In the genomic region with DNA sequence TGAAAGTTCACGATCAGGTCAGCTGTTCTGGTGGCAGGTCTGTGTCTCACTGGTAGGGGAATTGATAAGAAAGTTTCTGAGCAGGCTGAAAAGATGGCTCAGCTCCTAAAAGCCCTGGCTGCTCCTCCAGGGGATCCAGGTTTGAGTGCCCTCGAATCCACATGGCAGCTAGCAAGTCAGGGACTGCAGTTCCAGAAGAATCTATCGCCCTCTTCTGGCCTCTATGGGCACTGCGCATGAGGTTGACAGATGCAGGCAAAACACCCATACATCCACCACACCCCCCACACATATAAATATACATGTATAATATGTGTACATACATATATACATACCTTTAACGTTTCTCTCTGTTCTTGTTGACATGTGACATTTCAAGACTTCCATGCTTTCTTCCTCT, we compare ENCODE assay signal across 8 mouse cellular contexts. TPM values are rescaled to one million over a fixed set of nuclear protein-coding genes. Genes with fewer than 3 reads are reported as not detected.
A peak's percentile ranks its signal among the peaks of the same experiment; 100 is the strongest.
DNase-seq lines count a peak whose midpoint lies in the region; ATAC-seq and TF ChIP-seq lines count a peak whose summit lies in the region.
"Not testable (repeated sequence)": the region's sequence is repeated elsewhere in the genome, so short reads cannot be mapped to it uniquely, and the experiment has no call there.

No protein-coding gene starts in this region.

- TF ChIP-seq RAD21 in MEL (IDR thresholded peaks at IDR 0.05; ENCODE audit: low read depth, low read length): not testable (repeated sequence)

- H3K4me3 ChIP-seq in MEL (ENCODE audit: control insufficient read depth in 1 of 2, insufficient read depth in 1 of 2, low read depth in 2 of 2, low read length in 2 of 2); hindbrain, embryonic 11.5 days (ENCODE audit: low read depth, low read length); lung, embryonic 14.5 days (ENCODE audit: low read depth, low read length): not testable (repeated sequence)

- H3K4me1 ChIP-seq in MEL (ENCODE audit: control insufficient read depth in 1 of 2, insufficient read depth in 2 of 2, low read length in 2 of 2); hindbrain, embryonic 11.5 days (replicated peaks; ENCODE audit: control insufficient read depth, insufficient read depth, low read length); lung, embryonic 14.5 days (ENCODE audit: insufficient read depth): not testable (repeated sequence)

- WGBS in hindbrain, embryonic 11.5 days: 25% methylated on average over 5 of the region's 5 CpGs
- 12% methylated on average over 5 of the region's 5 CpGs for WGBS in lung, embryonic 14.5 days

- not testable (repeated sequence) for TF ChIP-seq POLR2A in MEL (IDR thresholded peaks at IDR 0.05; ENCODE audit: control insufficient read depth in 1 of 2, insufficient read depth in 1 of 2, low read depth in 1 of 2, low read length in 2 of 2, poor library complexity in 1 of 2)

- H3K79me2 ChIP-seq in MEL (ENCODE audit: control insufficient read depth, insufficient read depth, low read length, poor library complexity): not testable (repeated sequence)

- TF ChIP-seq EP300 in MEL (IDR thresholded peaks at IDR 0.05; ENCODE audit: low read depth in 1 of 2, low read length in 2 of 2): not testable (repeated sequence)

- H3K9me3 ChIP-seq in MEL (replicated peaks; ENCODE audit: insufficient read depth, low read length); hindbrain, embryonic 11.5 days (ENCODE audit: control insufficient read depth, low read length); lung, embryonic 14.5 days (ENCODE audit: low read depth, low read length): not testable (repeated sequence)

- not testable (repeated sequence) for H3K9ac ChIP-seq in MEL (ENCODE audit: control insufficient read depth, low read depth, low read length, poor library complexity, severe bottlenecking); hindbrain, embryonic 11.5 days (ENCODE audit: low read depth, low read length); lung, embryonic 14.5 days

- peak; percentile 54; the same call in 1 of the 2 replicates for ATAC-seq in hindbrain, embryonic 11.5 days (ENCODE audit: low FRiP score)
- peak; percentile 26; the same call in 1 of the 2 replicates for ATAC-seq in lung, embryonic 14.5 days (ENCODE audit: insufficient read depth)

- DNase-seq in MEL (ENCODE audit: low read depth, low spot score): peak; percentile 13
- DNase-seq in cerebellum, adult 8-10 months: peak; percentile 30
- DNase-seq in frontal cortex, adult 2 months (ENCODE audit: extremely low spot score in 1 of 2, low spot score in 1 of 2): peak; percentile 23 to 89
- peak; percentile 79 for DNase-seq in hindbrain, embryonic 11.5 days (ENCODE audit: low spot score)
- peak; percentile 69 for DNase-seq in layer of hippocampus, adult 9-10 months (ENCODE audit: low spot score)
- peak; percentile 80 for DNase-seq in lung, embryonic 14.5 days
- DNase-seq in ovary, adult 18-20 months (ENCODE audit: low spot score): peak; percentile 2
- peak; percentile 38 for DNase-seq in thymus, postnatal 0 days (ENCODE audit: low spot score)

- TF ChIP-seq CTCF in MEL (IDR thresholded peaks at IDR 0.05 in 2 of 3, conservative IDR thresholded peaks at IDR 0.05 in 1 of 3; ENCODE audit: control insufficient read depth in 1 of 3, insufficient read depth in 1 of 3, low read depth in 2 of 3, low read length in 3 of 3, poor library complexity in 1 of 3, severe bottlenecking in 1 of 3): not testable (repeated sequence)
- TF ChIP-seq CTCF in lung, embryonic 14.5 days (IDR thresholded peaks at IDR 0.05; ENCODE audit: low read depth): peak; percentile 72

- not testable (repeated sequence) for H3K36me3 ChIP-seq in MEL (ENCODE audit: control insufficient read depth in 1 of 2, insufficient read depth in 2 of 2, low read length in 2 of 2); hindbrain, embryonic 11.5 days (ENCODE audit: control insufficient read depth, insufficient read depth, low read length); lung, embryonic 14.5 days (ENCODE audit: insufficient read depth)

- not testable (repeated sequence) for H3K27ac ChIP-seq in MEL (ENCODE audit: control insufficient read depth, low read depth, low read length); hindbrain, embryonic 11.5 days (ENCODE audit: low read depth, low read length); lung, embryonic 14.5 days (ENCODE audit: low read depth)

- H3K4me2 ChIP-seq in hindbrain, embryonic 11.5 days (replicated peaks; ENCODE audit: low read depth, low read length); lung, embryonic 14.5 days: not testable (repeated sequence)

- H3K27me3 ChIP-seq in MEL (ENCODE audit: control insufficient read depth in 1 of 2, insufficient read depth in 2 of 2, low read length in 2 of 2); hindbrain, embryonic 11.5 days (ENCODE audit: control insufficient read depth, insufficient read depth, low read length); lung, embryonic 14.5 days (ENCODE audit: insufficient read depth, low read length): not testable (repeated sequence)

RNA-seq across cellular contexts. Expression of a gene that starts 14.7 kb away (rescaled TPM):
- not detected in 2 replicates for total RNA-seq in MEL (2012; rRNA removed)
- not detected for polyA plus RNA-seq in MEL (2012; ENCODE audit: insufficient read depth in 1 of 2, insufficient read length in 2 of 2, low read depth in 1 of 2, low replicate concordance in 2 of 2, missing spikeins in 1 of 2)
- not detected in 2 replicates for polyA plus RNA-seq in frontal cortex, adult 2 months (2012; rRNA removed)
- polyA plus RNA-seq in hindbrain, embryonic 11.5 days (2014; fragmentation: Nextera tagmentation; extraction: Ambion mirVana): not detected in 2 replicates
- polyA plus RNA-seq in lung, embryonic 14.5 days (2014; fragmentation: Nextera tagmentation; extraction: Ambion mirVana): not detected in 2 replicates
- not detected in 2 replicates for polyA plus RNA-seq in thymus, postnatal 0 days (2015; fragmentation: Nextera tagmentation; extraction: Ambion mirVana)

RNA-seq across cellular contexts. Expression of a gene that starts 30.5 kb away (rescaled TPM):
- total RNA-seq in MEL (2012; rRNA removed): not detected in 2 replicates
- not detected for polyA plus RNA-seq in MEL (2012; ENCODE audit: insufficient read depth in 1 of 2, insufficient read length in 2 of 2, low read depth in 1 of 2, low replicate concordance in 2 of 2, missing spikeins in 1 of 2)
- polyA plus RNA-seq in frontal cortex, adult 2 months (2012; rRNA removed): not detected in 2 replicates
- not detected in 2 replicates for polyA plus RNA-seq in hindbrain, embryonic 11.5 days (2014; fragmentation: Nextera tagmentation; extraction: Ambion mirVana)
- polyA plus RNA-seq in lung, embryonic 14.5 days (2014; fragmentation: Nextera tagmentation; extraction: Ambion mirVana): not detected in 2 replicates
- not detected in 2 replicates for polyA plus RNA-seq in thymus, postnatal 0 days (2015; fragmentation: Nextera tagmentation; extraction: Ambion mirVana)

Comparison
In these comparisons a context has a peak if more than half of its experiments do, and no peak if none do; other contexts are left out.
1. DNase-seq: peak in every context shown above with its lines; median percentile 80 in lung, embryonic 14.5 days; 79 in hindbrain, embryonic 11.5 days; 69 in layer of hippocampus, adult 9-10 months; 56 in frontal cortex, adult 2 months; 38 in thymus, postnatal 0 days; 30 in cerebellum, adult 8-10 months; 13 in MEL; 2 in ovary, adult 18-20 months.